ENCODE assay signal across 29 mouse cellular contexts in the genomic region with DNA sequence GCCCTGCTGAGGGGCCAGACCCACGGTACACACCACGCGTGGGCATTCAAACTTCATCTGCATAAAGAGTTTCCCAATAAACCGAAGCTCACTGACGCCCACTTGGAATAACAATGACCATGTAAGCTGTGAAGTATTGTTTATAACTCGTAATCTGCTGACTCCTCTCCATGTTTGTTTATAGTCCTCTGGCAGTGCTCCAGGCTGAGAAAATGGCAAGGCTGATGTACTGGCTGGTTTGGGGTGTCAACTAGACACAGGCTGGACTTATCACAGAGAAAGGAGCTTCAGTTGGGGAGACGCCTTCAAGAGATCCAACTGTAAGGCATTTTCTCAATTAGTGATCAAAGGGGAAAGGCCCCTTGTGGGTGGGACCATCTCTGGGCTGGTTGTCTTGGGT. TPM values are rescaled to one million over a fixed set of nuclear protein-coding genes. Genes with fewer than 3 reads are reported as not detected.
DNase-seq lines count a peak whose midpoint lies in the region; ATAC-seq and TF ChIP-seq lines count a peak whose summit lies in the region.
"Had no signal": no experiment of that assay in that cellular context is flagged by ENCODE, and none has a peak within 500 bp of the region (broad histone marks: within the 10 kb centered on the region; RNA-seq: fewer than 3 reads in every experiment).

No protein-coding gene starts in this region.

- H3K9me3 ChIP-seq in MEL (replicated peaks; ENCODE audit: insufficient read depth, low read length), result no peaks in the 10 kb centered on the region
- no peaks in the 10 kb centered on the region for H3K9me3 ChIP-seq in midbrain, embryonic 14.5 days (ENCODE audit: control insufficient read depth, low read length)
- H3K9me3 ChIP-seq: forebrain, embryonic 15.5 days; midbrain, embryonic 12.5 days; stomach, embryonic 15.5 days had no signal

- no peak for TF ChIP-seq POLR2A in MEL (IDR thresholded peaks at IDR 0.05; ENCODE audit: control insufficient read depth in 1 of 2, insufficient read depth in 1 of 2, low read depth in 1 of 2, low read length in 2 of 2, poor library complexity in 1 of 2)

- DNase-seq in adrenal gland, adult (ENCODE audit: inconsistent age in 2 of 2, low spot score in 1 of 2), result peak; percentile 62 to 85
- DNase-seq in adrenal gland, postnatal 4 days (ENCODE audit: low spot score in 2 of 2), result no peak
- DNase-seq in MEL (ENCODE audit: low read depth, low spot score), result peak; percentile 45
- DNase-seq in adrenal gland, postnatal 14 days, result peak; percentile 68
- DNase-seq in midbrain, embryonic 14.5 days, result no peak
- no peak for DNase-seq in liver
- DNase-seq: cerebellum, adult 9-10 months; cerebellum, postnatal 36 days; gastrocnemius, adult 2 months; gastrocnemius, postnatal 36 days; heart, adult 18-20 months; heart, postnatal 36 days; kidney, adult 9 months; kidney, postnatal 10 days; layer of hippocampus, adult 9-11 months; thymus, postnatal 14 days had no signal

- ATAC-seq in erythroid progenitor cell, adult 5-6 weeks (replicated peaks; ENCODE audit: low FRiP score, poor library complexity, severe bottlenecking), result peak; percentile 35
- ATAC-seq in midbrain, embryonic 14.5 days (ENCODE audit: low FRiP score, low TSS enrichment), result no peak
- ATAC-seq: forebrain, embryonic 15.5 days; Patski had no signal

- H3K27ac ChIP-seq in MEL (ENCODE audit: control insufficient read depth, low read depth, low read length), result peak overlapping the region; percentile 27; the same call in 1 of the 2 replicates
- H3K27ac ChIP-seq in midbrain, embryonic 14.5 days (replicated peaks; ENCODE audit: low read depth, low read length), result no peak overlapping the region
- H3K27ac ChIP-seq: forebrain, embryonic 15.5 days; gastrocnemius, adult 2 months; hindbrain, embryonic 12.5 days; left cerebral cortex, adult 2 months; limb, embryonic 12.5 days; midbrain, embryonic 12.5 days had no signal

- H3K36me3 ChIP-seq in MEL (ENCODE audit: control insufficient read depth in 1 of 2, insufficient read depth in 2 of 2, low read length in 2 of 2), result peaks cover 0 to 16% of the 10 kb centered on the region in 2 experiments; a peak in 2 of 4 replicates
- no peaks in the 10 kb centered on the region for H3K36me3 ChIP-seq in midbrain, embryonic 14.5 days (ENCODE audit: control insufficient read depth, insufficient read depth, low read length)
- H3K36me3 ChIP-seq: hindbrain, embryonic 12.5 days; limb, embryonic 12.5 days; stomach, embryonic 15.5 days had no signal

- H3K4me1 ChIP-seq in MEL (ENCODE audit: control insufficient read depth in 1 of 2, insufficient read depth in 2 of 2, low read length in 2 of 2), result peaks cover 13 to 19% of the 10 kb centered on the region in 2 experiments
- peaks cover 16% of the 10 kb centered on the region for H3K4me1 ChIP-seq in midbrain, embryonic 14.5 days (ENCODE audit: control insufficient read depth, insufficient read depth, low read length)

- 0 out of 4 replicates have a peak, but pooled peaks of 1 of the 2 experiments have one; percentile 9 for TF ChIP-seq EP300 in MEL (IDR thresholded peaks at IDR 0.05; ENCODE audit: low read depth in 1 of 2, low read length in 2 of 2)

- H3K4me2 ChIP-seq in midbrain, embryonic 14.5 days (ENCODE audit: low read length), result no peak overlapping the region
- H3K4me2 ChIP-seq: forebrain, embryonic 15.5 days; heart, embryonic 11.5 days; hindbrain, embryonic 12.5 days; limb, embryonic 12.5 days; liver, embryonic 11.5 days; midbrain, embryonic 12.5 days; stomach, embryonic 15.5 days had no signal

- no peak for TF ChIP-seq CTCF in MEL (IDR thresholded peaks at IDR 0.05 in 2 of 3, conservative IDR thresholded peaks at IDR 0.05 in 1 of 3; ENCODE audit: control insufficient read depth in 1 of 3, insufficient read depth in 1 of 3, low read depth in 2 of 3, low read length in 3 of 3, poor library complexity in 1 of 3, severe bottlenecking in 1 of 3)

- H3K27me3 ChIP-seq in MEL (ENCODE audit: control insufficient read depth in 1 of 2, insufficient read depth in 2 of 2, low read length in 2 of 2), result no peaks in the 10 kb centered on the region
- no peaks in the 10 kb centered on the region for H3K27me3 ChIP-seq in midbrain, embryonic 14.5 days (ENCODE audit: control insufficient read depth, insufficient read depth, low read length)
- H3K27me3 ChIP-seq: CH12.LX; forebrain, embryonic 15.5 days; limb, embryonic 12.5 days; Patski; stomach, embryonic 15.5 days had no signal

- TF ChIP-seq RAD21 in MEL (IDR thresholded peaks at IDR 0.05; ENCODE audit: low read depth, low read length), result no peak

- no peaks in the 10 kb centered on the region; the same call in 1 of the 2 replicates for H3K79me2 ChIP-seq in MEL (ENCODE audit: control insufficient read depth, insufficient read depth, low read length, poor library complexity)

- no peak overlapping the region for H3K9ac ChIP-seq in MEL (ENCODE audit: control insufficient read depth, low read depth, low read length, poor library complexity, severe bottlenecking)
- H3K9ac ChIP-seq in midbrain, embryonic 14.5 days (replicated peaks; ENCODE audit: low read length), result no peak overlapping the region
- H3K9ac ChIP-seq: forebrain, embryonic 15.5 days; hindbrain, embryonic 12.5 days; limb, embryonic 12.5 days; midbrain, embryonic 12.5 days; stomach, embryonic 15.5 days had no signal

- H3K4me3 ChIP-seq in MEL (ENCODE audit: control insufficient read depth in 1 of 2, insufficient read depth in 1 of 2, low read depth in 2 of 2, low read length in 2 of 2), result no peak overlapping the region
- H3K4me3 ChIP-seq in midbrain, embryonic 14.5 days (replicated peaks; ENCODE audit: low read depth, low read length), result no peak overlapping the region
- H3K4me3 ChIP-seq: forebrain, embryonic 10.5 days; forebrain, embryonic 15.5 days; gastrocnemius, adult 2 months; hindbrain, embryonic 12.5 days; left cerebral cortex, adult 2 months; limb, embryonic 12.5 days; megakaryocyte, embryonic 14.5 days; midbrain, embryonic 12.5 days; stomach, embryonic 15.5 days had no signal

- WGBS in midbrain, embryonic 14.5 days, result 75% methylated on average over 7 of the region's 7 CpGs

TF ChIP-seq in MEL, 35 proteins besides CTCF, POLR2A, EP300 and RAD21:
- TF ChIP-seq MYB (IDR thresholded peaks at IDR 0.05; ENCODE audit: low read depth, low read length) (no peak), USF1 (IDR thresholded peaks at IDR 0.05; ENCODE audit: low read depth, low read length) (no peak), E2F4 (IDR thresholded peaks at IDR 0.05; ENCODE audit: borderline replicate concordance, low read depth, low read length) (no peak), ETS1 (IDR thresholded peaks at IDR 0.05; ENCODE audit: low read depth, low read length) (no peak), USF2 (IDR thresholded peaks at IDR 0.05; ENCODE audit: borderline replicate concordance in 1 of 2, insufficient read depth in 1 of 2, low read depth in 1 of 2, low read length in 2 of 2) (no peak), CHD1 (IDR thresholded peaks at IDR 0.05; ENCODE audit: low read depth, low read length) (no peak), NRF1 (IDR thresholded peaks at IDR 0.05; ENCODE audit: insufficient read depth, low read depth, low read length, poor library complexity, severe bottlenecking) (no peak), MAX (IDR thresholded peaks at IDR 0.05; ENCODE audit: low read length) (no peak), ZNF384 (IDR thresholded peaks at IDR 0.05; ENCODE audit: low read depth, low read length) (no peak), CHD2 (IDR thresholded peaks at IDR 0.05; ENCODE audit: low read length) (no peak), POLR2AphosphoS2 (IDR thresholded peaks at IDR 0.05; ENCODE audit: low read length) (no peak)

RNA-seq across cellular contexts. Expression of a gene that starts 18.6 kb away (rescaled TPM):
- total RNA-seq in adrenal gland, postnatal 4 days (2021), result 10 to 100 TPM; 11.0 to 14.8 TPM
- 0.12 and 0.16 TPM in 2 replicates for total RNA-seq in MEL (2012; rRNA removed)
- polyA plus RNA-seq in MEL (2012; ENCODE audit: insufficient read depth in 1 of 2, insufficient read length in 2 of 2, low read depth in 1 of 2, low replicate concordance in 2 of 2, missing spikeins in 1 of 2), result under 1 TPM in 1 of 2 experiments, not detected in 1; 0.42 TPM
- 4.5 and 4.6 TPM in 2 replicates for total RNA-seq in adrenal gland, postnatal 14 days (2021)
- 1.1 and 1.3 TPM in 2 replicates for total RNA-seq in erythroid progenitor cell, adult 5-6 weeks (2015; ENCODE audit: low replicate concordance)
- 0.30 and 0.39 TPM in 2 replicates for total RNA-seq in erythroid progenitor cell, adult 5-6 weeks (2017; ENCODE audit: low replicate concordance)
- polyA plus RNA-seq in midbrain, embryonic 14.5 days (2014; fragmentation: Nextera tagmentation; extraction: Ambion mirVana), result 2.9 and 3.5 TPM in 2 replicates
- total RNA-seq: CH12.LX had no signal

RNA-seq across cellular contexts. Expression of a gene that starts 42.5 kb away (rescaled TPM):
- total RNA-seq in adrenal gland, postnatal 4 days (2021), result 10 to 100 TPM; 22.9 to 23.1 TPM
- total RNA-seq in MEL (2012; rRNA removed), result 34.1 and 43.1 TPM in 2 replicates
- 10 to 100 TPM; 35.2 to 38.0 TPM for polyA plus RNA-seq in MEL (2012; ENCODE audit: insufficient read depth in 1 of 2, insufficient read length in 2 of 2, low read depth in 1 of 2, low replicate concordance in 2 of 2, missing spikeins in 1 of 2)
- total RNA-seq in adrenal gland, postnatal 14 days (2021), result 16.1 and 17.5 TPM in 2 replicates
- total RNA-seq in erythroid progenitor cell, adult 5-6 weeks (2015; ENCODE audit: low replicate concordance), result 10.8 and 16.8 TPM in 2 replicates
- 18.9 and 37.5 TPM in 2 replicates for total RNA-seq in erythroid progenitor cell, adult 5-6 weeks (2017; ENCODE audit: low replicate concordance)
- 29.5 and 31.0 TPM in 2 replicates for polyA plus RNA-seq in midbrain, embryonic 14.5 days (2014; fragmentation: Nextera tagmentation; extraction: Ambion mirVana)

Comparison
In these comparisons a context has a peak if more than half of its experiments do, and no peak if none do; other contexts are left out.
1. DNase-seq: peak in adrenal gland, adult (2 of 2), MEL (single experiment) and adrenal gland, postnatal 14 days (single experiment); none in adrenal gland, postnatal 4 days (0 of 2), midbrain, embryonic 14.5 days (single experiment) and liver (single experiment).